Mouse (Mus musculus) limb, embryonic 11.5 days (tissue): ENCODE data around the gene 1600012H06Rik. TPM values are rescaled to one million over a fixed set of nuclear protein-coding genes. Genes with fewer than 3 reads are reported as not detected.
"Not testable (repeated sequence)": the region's sequence is repeated elsewhere in the genome, so short reads cannot be mapped to it uniquely, and the experiment has no call there.

ENCODE experiments used
- ATAC-seq: fragments of 200-750 bp; cut with Nextera tagmentation; 2 replicates; pipeline ENCODE4 v1.8.0; 2017; ENCODE audit warnings: low read depth; ENCODE audit not compliant: insufficient number of reproducible peaks, low FRiP score, low TSS enrichment
- DNase-seq: peaks from one replicate; pipeline ENCODE4 v3.0.0-alpha.2; 2015; ENCODE audit warnings: low spot score
- H3K27ac ChIP-seq: fragments of 300-500 bp; sonication (generic); replicated peaks from 2 replicates; pipeline ENCODE4 v1.5.1; 2014; ENCODE audit warnings: low read depth, mild to moderate bottlenecking, low read length
- H3K27me3 ChIP-seq: fragments of 300-500 bp; sonication (generic); 2 replicates; pipeline ENCODE4 v1.6.1; 2014; ENCODE audit warnings: mild to moderate bottlenecking, low read length, mixed read lengths; ENCODE audit not compliant: control insufficient read depth, insufficient read depth
- H3K36me3 ChIP-seq: fragments of 300-500 bp; sonication (generic); 2 replicates; pipeline ENCODE4 v1.6.1; 2014; ENCODE audit warnings: mild to moderate bottlenecking, low read length, moderate library complexity, mixed read lengths; ENCODE audit not compliant: control insufficient read depth, insufficient read depth
- H3K4me1 ChIP-seq: fragments of 300-500 bp; sonication (generic); 2 replicates; pipeline ENCODE4 v1.6.1; 2014; ENCODE audit warnings: low read length, mixed read lengths; ENCODE audit not compliant: control insufficient read depth, insufficient read depth
- H3K4me2 ChIP-seq: fragments of 300-500 bp; sonication (generic); 2 replicates; pipeline ENCODE4 v1.6.1; 2014; ENCODE audit warnings: low read depth, mild to moderate bottlenecking, moderate library complexity; ENCODE audit not compliant: severe bottlenecking
- H3K4me3 ChIP-seq: fragments of 300-500 bp; sonication (generic); 2 replicates; pipeline ENCODE4 v1.5.1; 2014; ENCODE audit warnings: low read depth, low read length
- H3K9ac ChIP-seq: fragments of 300-500 bp; sonication (generic); 2 replicates; pipeline ENCODE4 v1.6.1; 2014; ENCODE audit warnings: mild to moderate bottlenecking, low read length
- H3K9me3 ChIP-seq: fragments of 300-500 bp; sonication (generic); 2 replicates; pipeline ENCODE4 v1.6.1; 2016; ENCODE audit warnings: low read length; ENCODE audit not compliant: control insufficient read depth
- WGBS: fragments of 180-500 bp; shearing (Covaris S2); extraction: QIAGEN DNeasy Blood & Tissue Kit; methylation state at CpG from one replicate; pipeline ENCODE4 v1.1.7; 2014; 5-methylcytosine and 5-hydroxymethylcytosine counted together
- polyA plus RNA-seq: library from polyadenylated mRNA; unstranded; fragments of >200 nt; fragmentation: Nextera tagmentation; extraction: Ambion mirVana; gene quantifications from 2 replicates; pipeline ENCODE4 v1.2.1, GENCODE M21; 2014

The 1600012H06Rik gene
- polyA plus RNA-seq, 1 experiment from 2014 or later = 28.8 TPM

GRCm38 (mm10) chr17:14930697-14931096, 12.3 kb upstream of the 1600012H06Rik start:
- no peaks in the 10 kb centered on the region for H3K27me3 ChIP-seq
- 88% methylated on average over 7 of the region's 7 CpGs for WGBS

GRCm38 (mm10) chr17:14931469-14931868, 11.5 kb upstream of the 1600012H06Rik start:
- Histone ChIP-seq H3K27ac (no peak overlapping the region), H3K9me3 (no peaks in the 10 kb centered on the region), H3K4me1 (no peaks in the 10 kb centered on the region), H3K9ac (no peak overlapping the region), H3K36me3 (no peaks in the 10 kb centered on the region), H3K4me3 (no peak overlapping the region), H3K4me2 (no peak overlapping the region), H3K27me3 (no peaks in the 10 kb centered on the region)
- 88% methylated on average over 5 of the region's 5 CpGs for WGBS
- no peak for DNase-seq
- ATAC-seq = no peak

More at GRCm38 (mm10) chr17:14930697-14931096, 12.3 kb upstream of the 1600012H06Rik start:
- no peak overlapping the region for H3K4me2 ChIP-seq
- no peaks in the 10 kb centered on the region for H3K4me1 ChIP-seq
- no peak overlapping the region for H3K4me3 ChIP-seq
- H3K9ac ChIP-seq = no peak overlapping the region
- no peaks in the 10 kb centered on the region for H3K9me3 ChIP-seq
- no peak overlapping the region for H3K27ac ChIP-seq
- no peak for ATAC-seq
- DNase-seq = no peak
- no peaks in the 10 kb centered on the region for H3K36me3 ChIP-seq

- ATAC-seq, H3K4me2 ChIP-seq: not testable (repeated sequence)
These were observed 7.7 kb upstream of the 1600012H06Rik start for GRCm38 (mm10) chr17:14935280-14935679.

GRCm38 (mm10) chr17:14935841-14936605, 7.0 kb upstream of the 1600012H06Rik start:
- 77% methylated on average over 5 of the region's 5 CpGs for WGBS

More at GRCm38 (mm10) chr17:14935280-14935679, 7.7 kb upstream of the 1600012H06Rik start:
- not testable (repeated sequence) for DNase-seq, H3K27me3 ChIP-seq, H3K27ac ChIP-seq, H3K9ac ChIP-seq, H3K36me3 ChIP-seq, H3K4me3 ChIP-seq, H3K9me3 ChIP-seq, H3K4me1 ChIP-seq
- 86% methylated on average over 14 of the region's 14 CpGs for WGBS

GRCm38 (mm10) chr17:14942181-14942580, 803 bp upstream of the 1600012H06Rik start:
- DNase-seq, H3K4me1 ChIP-seq, ATAC-seq, H3K27ac ChIP-seq, H3K9ac ChIP-seq, H3K36me3 ChIP-seq, H3K9me3 ChIP-seq, H3K27me3 ChIP-seq: not testable (repeated sequence)
- peak overlapping the region; percentile 80 for H3K4me3 ChIP-seq
- H3K4me2 ChIP-seq = peak overlapping the region; percentile 85
- WGBS = 72% methylated on average over 6 of the region's 6 CpGs

More at GRCm38 (mm10) chr17:14935841-14936605, 7.0 kb upstream of the 1600012H06Rik start:
- Histone ChIP-seq H3K27me3 (no peaks in the 10 kb centered on the region), H3K27ac (no peak overlapping the region), H3K9me3 (no peaks in the 10 kb centered on the region), H3K36me3 (no peaks in the 10 kb centered on the region), H3K9ac (no peak overlapping the region), H3K4me2 (no peak overlapping the region), H3K4me3 (no peak overlapping the region), H3K4me1 (no peaks in the 10 kb centered on the region)
- ATAC-seq = no peak
- DNase-seq = no peak

GRCm38 (mm10) chr17:14943729-14944059, 710 bp downstream of the 1600012H06Rik start:
- no peaks in the 10 kb centered on the region for H3K9me3 ChIP-seq
- peaks cover 3% of the 10 kb centered on the region; the same call in 1 of the 2 replicates for H3K36me3 ChIP-seq
- no peak for DNase-seq
- no peak; the same call in 1 of the 2 replicates for ATAC-seq
- H3K27ac ChIP-seq = no peak overlapping the region
- 18% methylated on average over 16 of the region's 16 CpGs for WGBS
- peaks cover 5% of the 10 kb centered on the region; the same call in 1 of the 2 replicates for H3K4me1 ChIP-seq
- H3K9ac ChIP-seq = peak overlapping the region; percentile 72
- no peaks in the 10 kb centered on the region for H3K27me3 ChIP-seq
- H3K4me2 ChIP-seq = peak overlapping the region; percentile 85
- H3K4me3 ChIP-seq = peak overlapping the region; percentile 80

- no peak overlapping the region for H3K9ac ChIP-seq
- H3K36me3 ChIP-seq = peaks cover 3% of the 10 kb centered on the region; the same call in 1 of the 2 replicates
- H3K27me3 ChIP-seq = no peaks in the 10 kb centered on the region
- no peak overlapping the region for H3K4me2 ChIP-seq
- no peak for DNase-seq
- 92% methylated on average over 1 of the region's 1 CpGs for WGBS
- H3K4me3 ChIP-seq = no peak overlapping the region
- no peak overlapping the region for H3K27ac ChIP-seq
- no peak for ATAC-seq
- H3K9me3 ChIP-seq = no peaks in the 10 kb centered on the region
- peaks cover 5% of the 10 kb centered on the region; the same call in 1 of the 2 replicates for H3K4me1 ChIP-seq
These were observed 1.6 kb downstream of the 1600012H06Rik start for GRCm38 (mm10) chr17:14944551-14944950.

GRCm38 (mm10) chr17:14949161-14949827, 6.3 kb downstream of the 1600012H06Rik start:
- Histone ChIP-seq H3K36me3 (peaks cover 14% of the 10 kb centered on the region; the same call in 1 of the 2 replicates), H3K27me3 (no peaks in the 10 kb centered on the region), H3K27ac (no peak overlapping the region), H3K4me1 (no peaks in the 10 kb centered on the region), H3K9me3 (no peaks in the 10 kb centered on the region), H3K9ac (no peak overlapping the region), H3K4me2 (no peak overlapping the region), H3K4me3 (no peak overlapping the region)
- 85% methylated on average over 7 of the region's 7 CpGs for WGBS
- no peak for ATAC-seq
- DNase-seq = no peak
